ENCODE assay signal across 20 mouse cellular contexts in the genomic region with DNA sequence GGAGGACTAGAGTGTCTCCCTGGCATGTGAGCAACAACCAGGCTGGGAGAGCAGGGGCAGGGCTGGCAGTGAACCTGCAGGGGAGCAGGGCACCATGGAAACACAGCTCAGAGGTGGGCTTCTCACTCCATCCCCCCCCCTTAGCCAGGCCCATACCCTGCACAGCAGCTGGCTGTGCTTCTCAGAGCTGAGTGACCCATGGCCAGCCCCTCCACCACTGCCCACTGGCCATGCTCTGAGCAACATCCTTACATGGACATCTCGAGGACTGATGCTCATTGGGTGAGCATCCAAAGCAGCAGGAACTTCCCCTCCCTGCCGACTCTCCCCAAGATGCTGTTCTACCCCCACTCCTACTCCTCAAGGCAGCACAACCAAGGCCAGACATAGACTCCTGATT.
A peak's percentile ranks its signal among the peaks of the same experiment; 100 is the strongest.
DNase-seq lines count a peak whose midpoint lies in the region; ATAC-seq and TF ChIP-seq lines count a peak whose summit lies in the region.
"Had no signal": no experiment of that assay in that cellular context is flagged by ENCODE, and none has a peak within 500 bp of the region (broad histone marks: within the 10 kb centered on the region; RNA-seq: fewer than 3 reads in every experiment).

No protein-coding gene starts in this region.

- TF ChIP-seq CTCF in kidney, postnatal 0 days (IDR thresholded peaks at IDR 0.05; ENCODE audit: low read depth): no peak

- H3K27me3 ChIP-seq in heart, embryonic 11.5 days (ENCODE audit: control insufficient read depth, insufficient read depth, low read length): no peaks in the 10 kb centered on the region
- no peaks in the 10 kb centered on the region for H3K27me3 ChIP-seq in kidney, postnatal 0 days (ENCODE audit: insufficient read depth, low read length)
- H3K27me3 ChIP-seq in limb, embryonic 10.5 days (ENCODE audit: low read depth, poor library complexity, severe bottlenecking): no peaks in the 10 kb centered on the region
- no peaks in the 10 kb centered on the region for H3K27me3 ChIP-seq in stomach, embryonic 16.5 days (ENCODE audit: control insufficient read depth, insufficient read depth, low read length)
- H3K27me3 ChIP-seq: liver, embryonic 15.5 days; Patski had no signal

- H3K4me3 ChIP-seq in heart, embryonic 11.5 days (ENCODE audit: low read depth, low read length): no peak overlapping the region
- H3K4me3 ChIP-seq in kidney, postnatal 0 days (replicated peaks; ENCODE audit: low read depth, low read length): no peak overlapping the region
- H3K4me3 ChIP-seq in limb, embryonic 10.5 days: no peak overlapping the region
- H3K4me3 ChIP-seq in stomach, embryonic 16.5 days (replicated peaks; ENCODE audit: low read length): no peak overlapping the region
- H3K4me3 ChIP-seq: liver, embryonic 15.5 days had no signal

- H3K9me3 ChIP-seq in heart, embryonic 11.5 days (replicated peaks; ENCODE audit: control insufficient read depth, low read length): no peaks in the 10 kb centered on the region
- no peaks in the 10 kb centered on the region for H3K9me3 ChIP-seq in kidney, postnatal 0 days (replicated peaks; ENCODE audit: low read length)
- no peaks in the 10 kb centered on the region for H3K9me3 ChIP-seq in limb, embryonic 10.5 days (replicated peaks)
- no peaks in the 10 kb centered on the region for H3K9me3 ChIP-seq in stomach, embryonic 16.5 days (replicated peaks; ENCODE audit: control insufficient read depth, low read length)
- H3K9me3 ChIP-seq: liver, embryonic 15.5 days had no signal

- H3K27ac ChIP-seq in heart, embryonic 11.5 days (ENCODE audit: low read depth, low read length): peak overlapping the region; percentile 57
- H3K27ac ChIP-seq in kidney, postnatal 0 days: 0 out of 2 replicates have a peak overlapping the region, but pooled peaks have one; percentile 13
- H3K27ac ChIP-seq in limb, embryonic 10.5 days: peak overlapping the region; percentile 68
- no peak overlapping the region; the same call in 1 of the 2 replicates for H3K27ac ChIP-seq in stomach, embryonic 16.5 days (ENCODE audit: low read length)
- H3K27ac ChIP-seq: liver, embryonic 15.5 days had no signal

- H3K4me1 ChIP-seq in heart, embryonic 11.5 days (ENCODE audit: control insufficient read depth, insufficient read depth, low read length): peaks cover 70% of the 10 kb centered on the region
- peaks cover 35% of the 10 kb centered on the region for H3K4me1 ChIP-seq in kidney, postnatal 0 days (replicated peaks; ENCODE audit: insufficient read depth, low read length)
- peaks cover 69% of the 10 kb centered on the region for H3K4me1 ChIP-seq in limb, embryonic 10.5 days
- H3K4me1 ChIP-seq in stomach, embryonic 16.5 days (ENCODE audit: control insufficient read depth, insufficient read depth, low read length): peaks cover 10% of the 10 kb centered on the region

- H3K9ac ChIP-seq in heart, embryonic 11.5 days (ENCODE audit: low read depth, low read length): peak overlapping the region; percentile 30; the same call in 1 of the 2 replicates
- H3K9ac ChIP-seq in kidney, postnatal 0 days (ENCODE audit: low read depth, low read length): no peak overlapping the region
- no peak overlapping the region for H3K9ac ChIP-seq in stomach, embryonic 16.5 days (ENCODE audit: low read length)
- H3K9ac ChIP-seq: liver, embryonic 15.5 days had no signal

- WGBS in heart, embryonic 11.5 days (ENCODE audit: insufficient replicate concordance): 19% methylated on average over 2 of the region's 2 CpGs
- WGBS in kidney, postnatal 0 days: 19% methylated on average over 2 of the region's 2 CpGs
- 27% methylated on average over 2 of the region's 2 CpGs for WGBS in limb, embryonic 10.5 days
- WGBS in stomach, embryonic 16.5 days: 36% methylated on average over 2 of the region's 2 CpGs

- H3K36me3 ChIP-seq in heart, embryonic 11.5 days (ENCODE audit: control insufficient read depth, insufficient read depth, low read length): no peaks in the 10 kb centered on the region
- no peaks in the 10 kb centered on the region for H3K36me3 ChIP-seq in kidney, postnatal 0 days (ENCODE audit: insufficient read depth, low read length)
- peaks cover 36% of the 10 kb centered on the region for H3K36me3 ChIP-seq in limb, embryonic 10.5 days
- H3K36me3 ChIP-seq in stomach, embryonic 16.5 days (ENCODE audit: control insufficient read depth, insufficient read depth, low read length): no peaks in the 10 kb centered on the region
- H3K36me3 ChIP-seq: liver, embryonic 15.5 days had no signal

- DNase-seq in heart, postnatal 4 days: no peak
- no peak for DNase-seq in kidney, postnatal 0 days (ENCODE audit: low spot score)
- no peak for DNase-seq in kidney, adult 11 months
- no peak for DNase-seq in limb, embryonic 10.5 days (ENCODE audit: low spot score)
- DNase-seq in layer of hippocampus, postnatal 25 days (ENCODE audit: extremely low spot score in 1 of 2, low spot score in 1 of 2): no peak
- DNase-seq in frontal cortex, postnatal 14 days (ENCODE audit: low spot score in 2 of 2): no peak
- DNase-seq: adrenal gland, postnatal 14 days; cerebellum, adult 11-12 months; cerebellum, postnatal 25 days; kidney, adult 9 months; right cerebral cortex, postnatal 25 days; thymus, adult 2 months had no signal

- no peak for ATAC-seq in heart, embryonic 11.5 days (replicated peaks; ENCODE audit: insufficient number of reproducible peaks, low FRiP score, low TSS enrichment)
- ATAC-seq in kidney, postnatal 0 days (replicated peaks; ENCODE audit: low FRiP score, low read depth): no peak
- peak; percentile 65; the same call in 1 of the 2 replicates for ATAC-seq in stomach, embryonic 16.5 days (ENCODE audit: insufficient read depth, low FRiP score)
- ATAC-seq: activated CD4-positive, CD25-positive, alpha-beta regulatory T cell, adult 4 months; forebrain, embryonic 16.5 days; hindbrain, embryonic 16.5 days; lung, postnatal 0 days; Patski had no signal

- H3K4me2 ChIP-seq in heart, embryonic 11.5 days: no peak overlapping the region
- H3K4me2 ChIP-seq in kidney, postnatal 0 days (ENCODE audit: low read length): no peak overlapping the region
- no peak overlapping the region for H3K4me2 ChIP-seq in stomach, embryonic 16.5 days (ENCODE audit: low read depth, low read length)
- H3K4me2 ChIP-seq: liver, embryonic 15.5 days had no signal
